Mouse (Mus musculus): ENCODE measurements around the gene Fut11. TPM values are rescaled to one million over a fixed set of nuclear protein-coding genes. Genes with fewer than 3 reads are reported as not detected.

Fut11 gene
- 7.8 TPM for polyA plus RNA-seq (2017; shearing (Covaris generic))

GRCm38 (mm10) chr14:20694884-20695760 lies at the start of gene Fut11:
Gene Fut11, plus strand, starts transcription at chr14:20694968.

GRCm38 (mm10) chr14:20656361-20656760 lies 38.4 kb upstream of the Fut11 start, which contains the start of gene Myoz1:
Gene Myoz1, minus strand, starts transcription at chr14:20656540.

GRCm38 (mm10) chr14:20668154-20668810 lies 26.5 kb upstream of the Fut11 start, which contains the start of gene Synpo2l:
Gene Synpo2l, minus strand, starts transcription at chr14:20668354.

GRCm38 (mm10) chr14:20674064-20674833 lies 20.5 kb upstream of the Fut11 start, which contains the start of gene Sec24c:
Gene Sec24c, plus strand, starts transcription at chr14:20674308.

GRCm38 (mm10) chr14:20702741-20703381 lies 8.1 kb downstream of the Fut11 start, which contains the start of gene Chchd1:
Gene Chchd1, plus strand, starts transcription at chr14:20703006.

GRCm38 (mm10) chr14:20707201-20708190 lies 12.7 kb downstream of the Fut11 start, which contains the start of gene Zswim8:
Gene Zswim8, plus strand, starts transcription at chr14:20707552.

GRCm38 (mm10) chr14:20733952-20734774 lies 39.4 kb downstream of the Fut11 start, which contains the start of gene Ndst2:
Gene Ndst2, minus strand, starts transcription at chr14:20734562.

Other genes with a start within 250 kb of the Fut11 start
- gene Cfap70, start 242.7 kb upstream of the Fut11 start, polyA plus RNA-seq (2017; shearing (Covaris generic)) = not detected
- gene Anxa7, start 214.8 kb upstream of the Fut11 start, polyA plus RNA-seq (2017; shearing (Covaris generic)) = 49.4 TPM
- 1.0 TPM for gene Mss51, start 198.1 kb upstream of the Fut11 start, polyA plus RNA-seq (2017; shearing (Covaris generic))
- 28.4 TPM for gene Ppp3cb, start 148.4 kb upstream of the Fut11 start, polyA plus RNA-seq (2017; shearing (Covaris generic))
- gene Usp54, start 53.9 kb upstream of the Fut11 start, polyA plus RNA-seq (2017; shearing (Covaris generic)) = 3.7 TPM
- not detected for gene Myoz1, start 38.4 kb upstream of the Fut11 start, polyA plus RNA-seq (2017; shearing (Covaris generic))
- not detected for gene Synpo2l, start 26.6 kb upstream of the Fut11 start, polyA plus RNA-seq (2017; shearing (Covaris generic))
- gene Sec24c, start 20.7 kb upstream of the Fut11 start, polyA plus RNA-seq (2017; shearing (Covaris generic)) = 227 TPM
- gene Chchd1, start 8.0 kb downstream of the Fut11 start, polyA plus RNA-seq (2017; shearing (Covaris generic)) = 76.9 TPM
- gene Zswim8, start 12.6 kb downstream of the Fut11 start, polyA plus RNA-seq (2017; shearing (Covaris generic)) = 48.0 TPM
- gene Ndst2, start 39.6 kb downstream of the Fut11 start, polyA plus RNA-seq (2017; shearing (Covaris generic)) = 25.0 TPM
- gene Camk2g, start 99.1 kb downstream of the Fut11 start, polyA plus RNA-seq (2017; shearing (Covaris generic)) = 10.3 TPM
- not detected for gene Plau, start 141.7 kb downstream of the Fut11 start, polyA plus RNA-seq (2017; shearing (Covaris generic))
- gene Vcl, start 234.4 kb downstream of the Fut11 start, polyA plus RNA-seq (2017; shearing (Covaris generic)) = 4.2 TPM